Mouse (Mus musculus) liver, embryonic 14.5 days (tissue): ENCODE results near the gene Plekhm2. TPM values are rescaled to one million over a fixed set of nuclear protein-coding genes. Genes with fewer than 3 reads are reported as not detected.

ENCODE experiments used
- ATAC-seq: fragments of 200-750 bp; cut with Nextera tagmentation; 2 replicates; pipeline ENCODE4 v1.8.0; 2017; ENCODE audit warnings: moderate number of reproducible peaks, mild to moderate bottlenecking, moderate library complexity; ENCODE audit not compliant: insufficient read depth
- DNase-seq, 3 experiments: peaks; one replicate each; pipeline ENCODE4 v3.0.0-alpha.2; 2012 to 2013; ENCODE audit warnings: low read depth in 3 of 3, low spot score in 3 of 3
- H3K27ac ChIP-seq: fragments of 300-500 bp; sonication (generic); 2 replicates; pipeline ENCODE4 v1.5.1; 2014; ENCODE audit warnings: moderate library complexity, mild to moderate bottlenecking, control low read depth, inconsistent platforms
- H3K27me3 ChIP-seq: fragments of 300-500 bp; sonication (generic); 2 replicates; pipeline ENCODE4 v1.6.1; 2014; ENCODE audit warnings: mild to moderate bottlenecking, low read length, moderate library complexity; ENCODE audit not compliant: control insufficient read depth, insufficient read depth
- H3K36me3 ChIP-seq: fragments of 300-500 bp; sonication (generic); replicated peaks from 2 replicates; pipeline ENCODE4 v1.6.1; 2014; ENCODE audit warnings: low read depth; ENCODE audit not compliant: control insufficient read depth, insufficient read depth
- H3K4me1 ChIP-seq, 2 experiments: fragments of 200-500 bp in 1 of 2; fragments of 300-500 bp in 1 of 2; sonication (generic) in 1 of 2; replicated peaks; 2 replicates each; pipeline ENCODE4 v1.6.1; 2012 to 2014; ENCODE audit warnings: antibody characterized with exemption in 1 of 2, inconsistent platforms in 1 of 2, low read length in 1 of 2; ENCODE audit not compliant: control insufficient read depth in 2 of 2, insufficient read depth in 2 of 2
- H3K4me2 ChIP-seq: fragments of 300-500 bp; sonication (generic); 2 replicates; pipeline ENCODE4 v1.6.1; 2014; ENCODE audit warnings: low read depth, mild to moderate bottlenecking, control low read depth, moderate library complexity
- H3K4me3 ChIP-seq, 2 experiments: fragments of 200-500 bp in 1 of 2; fragments of 300-500 bp in 1 of 2; sonication (generic) in 1 of 2; 2 replicates each; pipeline ENCODE4 v1.5.1; 2012 to 2014; ENCODE audit warnings: low read depth in 2 of 2, low read length in 2 of 2, mild to moderate bottlenecking in 2 of 2, control low read depth in 1 of 2, inconsistent platforms in 1 of 2, moderate library complexity in 1 of 2; ENCODE audit not compliant: insufficient read depth in 1 of 2
- H3K9ac ChIP-seq: fragments of 300-500 bp; sonication (generic); replicated peaks from 2 replicates; pipeline ENCODE4 v1.6.1; 2014; ENCODE audit warnings: mild to moderate bottlenecking, control low read depth, moderate library complexity
- H3K9me3 ChIP-seq: fragments of 300-500 bp; sonication (generic); 2 replicates; pipeline ENCODE4 v1.6.1; 2016; ENCODE audit warnings: low read length, mixed read lengths; ENCODE audit not compliant: control insufficient read depth
- CTCF ChIP-seq: IDR thresholded peaks from 2 replicates; pipeline ENCODE4 v1.5.1; 2016; ENCODE audit warnings: antibody characterized with exemption, low read depth, control low read depth
- EP300 ChIP-seq: IDR thresholded peaks from 2 replicates; pipeline ENCODE4 v1.6.1; 2016; ENCODE audit warnings: antibody characterized with exemption, low read depth
- WGBS: fragments of 180-500 bp; shearing (Covaris S2); extraction: QIAGEN DNeasy Blood & Tissue Kit; methylation state at CpG from one replicate; pipeline ENCODE4 v1.1.7; 2014; ENCODE audit not compliant: insufficient replicate concordance; 5-methylcytosine and 5-hydroxymethylcytosine counted together
- polyA plus RNA-seq, 2 experiments: library from polyadenylated mRNA; depleted of rRNA in 1 of 2; stranded (reverse) in 1 of 2; unstranded in 1 of 2; fragments of >200 nt; fragmentation: Nextera tagmentation in 1 of 2; extraction: Ambion mirVana in 1 of 2; gene quantifications; 2 replicates each; pipeline versions ENCODE4 v1.2.1 to v1.2.3; 2012 to 2014

The Plekhm2 gene
- polyA plus RNA-seq, 2 experiments = 0.33 to 4.5 TPM

DNA sequence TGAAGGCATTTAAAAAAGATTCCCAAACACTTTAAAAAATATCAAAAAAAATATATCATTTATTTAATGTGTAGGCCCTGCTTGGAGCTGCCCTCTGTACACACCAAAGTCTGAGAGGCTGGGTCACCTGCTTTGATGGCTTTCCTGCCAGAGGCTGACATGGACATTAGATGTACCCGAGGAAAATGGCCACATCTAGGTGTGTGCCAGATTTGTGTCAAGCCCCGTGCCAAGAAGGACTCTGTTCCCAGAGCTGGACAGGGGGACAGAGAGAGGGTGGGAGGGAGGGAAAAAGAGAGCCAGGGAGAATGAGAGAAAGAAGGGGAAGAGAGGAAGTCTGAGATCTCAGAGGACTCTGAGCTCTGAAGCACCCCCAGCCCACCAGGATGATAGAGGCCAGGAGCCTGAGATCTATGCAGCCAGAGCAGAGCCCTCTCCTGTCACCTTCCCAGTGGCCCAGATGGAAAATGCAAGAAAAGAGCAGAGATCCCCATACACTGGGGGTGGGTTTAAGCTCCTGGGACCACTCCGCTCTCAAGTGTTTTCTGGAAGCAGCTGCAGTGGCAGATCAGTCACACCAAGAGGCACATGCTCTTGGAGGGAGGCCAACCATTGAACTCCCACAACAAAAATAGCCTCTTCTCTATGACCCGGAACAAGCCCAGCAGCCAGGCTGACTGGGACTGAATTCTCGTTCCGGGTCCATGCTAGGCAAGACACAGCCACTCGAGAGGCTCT is 21.4 kb downstream of the Plekhm2 start:
- H3K36me3 ChIP-seq = no peaks in the 10 kb centered on the region
- H3K4me3 ChIP-seq = no peak overlapping the region
- H3K27me3 ChIP-seq = no peaks in the 10 kb centered on the region
- ATAC-seq = no peak
- WGBS = 69% methylated on average over 7 of the region's 7 CpGs
- TF ChIP-seq CTCF (no peak), EP300 (no peak)
- H3K4me2 ChIP-seq = no peak overlapping the region
- no peaks in the 10 kb centered on the region for H3K9me3 ChIP-seq
- H3K9ac ChIP-seq = no peak overlapping the region
- H3K27ac ChIP-seq = no peak overlapping the region
- no peak for DNase-seq
- no peaks in the 10 kb centered on the region for H3K4me1 ChIP-seq

- ATAC-seq (no peak), DNase-seq (no peak)
- H3K36me3 ChIP-seq = no peaks in the 10 kb centered on the region; the same call in 1 of the 2 replicates
- no peaks in the 10 kb centered on the region for H3K4me1 ChIP-seq
- 82% methylated on average over 25 of the region's 25 CpGs for WGBS
- no peak overlapping the region for H3K4me3 ChIP-seq
- TF ChIP-seq CTCF (no peak), EP300 (no peak)
- H3K9me3 ChIP-seq = no peaks in the 10 kb centered on the region
- no peak overlapping the region for H3K4me2 ChIP-seq
- no peak overlapping the region for H3K27ac ChIP-seq
- no peaks in the 10 kb centered on the region for H3K27me3 ChIP-seq
- H3K9ac ChIP-seq = no peak overlapping the region
Observed at GRCm38 (mm10) chr4:141641961-141642811, 22.5 kb downstream of the Plekhm2 start.

DNA sequence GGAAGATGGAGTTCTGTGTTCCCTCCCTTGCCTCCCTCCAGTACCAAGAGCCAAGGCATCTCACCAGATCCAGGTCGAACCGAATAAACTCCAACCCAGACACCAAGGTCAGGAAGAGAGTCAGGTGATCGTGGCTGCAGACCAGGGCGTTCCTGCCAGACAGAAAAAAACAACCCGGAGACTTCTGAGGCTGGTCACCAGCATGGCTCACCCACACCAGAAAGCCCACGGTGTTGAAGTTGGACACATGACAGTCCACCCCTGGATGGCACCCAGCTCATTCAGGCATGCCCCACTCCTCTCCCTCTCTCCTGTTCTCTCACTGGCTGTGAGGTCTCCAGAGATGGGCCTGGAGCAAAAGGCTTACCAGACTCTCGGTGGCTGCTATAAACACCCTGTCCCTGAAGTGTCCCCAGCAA is 23.3 kb downstream of the Plekhm2 start:
- Histone ChIP-seq H3K36me3 (no peaks in the 10 kb centered on the region; the same call in 1 of the 2 replicates), H3K27me3 (no peaks in the 10 kb centered on the region), H3K4me3 (no peak overlapping the region), H3K9me3 (no peaks in the 10 kb centered on the region), H3K9ac (no peak overlapping the region), H3K4me2 (no peak overlapping the region), H3K27ac (no peak overlapping the region), H3K4me1 (no peaks in the 10 kb centered on the region)
- 81% methylated on average over 7 of the region's 7 CpGs for WGBS
- no peak for DNase-seq
- ATAC-seq = no peak
- TF ChIP-seq EP300 = no peak
- TF ChIP-seq CTCF = no peak

DNA sequence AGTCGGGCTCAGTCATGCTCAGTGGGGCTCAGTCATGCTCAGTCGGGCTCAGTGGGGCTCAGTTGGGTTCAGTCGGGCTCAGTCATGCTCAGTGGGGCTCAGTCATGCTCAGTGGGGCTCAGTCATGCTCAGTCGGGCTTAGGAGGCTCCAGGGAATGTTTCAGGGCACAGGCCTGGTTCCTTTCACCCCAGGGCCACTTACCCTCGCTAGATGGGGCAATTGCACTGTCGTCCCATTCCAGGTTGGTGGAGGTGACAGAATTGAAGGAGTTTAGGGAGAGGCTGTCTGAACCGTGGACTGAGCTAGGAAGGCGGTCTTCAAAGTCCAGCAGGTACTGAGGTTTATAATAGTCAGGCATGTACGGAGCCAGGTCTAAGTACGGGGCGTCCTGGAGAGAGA is 25.2 kb downstream of the Plekhm2 start:
- no peak overlapping the region for H3K27ac ChIP-seq
- 56% methylated on average over 11 of the region's 11 CpGs for WGBS
- H3K9me3 ChIP-seq = no peaks in the 10 kb centered on the region
- H3K9ac ChIP-seq = no peak overlapping the region
- H3K4me1 ChIP-seq = no peaks in the 10 kb centered on the region
- H3K4me3 ChIP-seq = no peak overlapping the region
- no peaks in the 10 kb centered on the region; the same call in 1 of the 2 replicates for H3K36me3 ChIP-seq
- H3K27me3 ChIP-seq = no peaks in the 10 kb centered on the region
- no peak overlapping the region for H3K4me2 ChIP-seq
- TF ChIP-seq EP300 (no peak), CTCF (no peak)
- DNase-seq = no peak
- ATAC-seq = no peak

DNA sequence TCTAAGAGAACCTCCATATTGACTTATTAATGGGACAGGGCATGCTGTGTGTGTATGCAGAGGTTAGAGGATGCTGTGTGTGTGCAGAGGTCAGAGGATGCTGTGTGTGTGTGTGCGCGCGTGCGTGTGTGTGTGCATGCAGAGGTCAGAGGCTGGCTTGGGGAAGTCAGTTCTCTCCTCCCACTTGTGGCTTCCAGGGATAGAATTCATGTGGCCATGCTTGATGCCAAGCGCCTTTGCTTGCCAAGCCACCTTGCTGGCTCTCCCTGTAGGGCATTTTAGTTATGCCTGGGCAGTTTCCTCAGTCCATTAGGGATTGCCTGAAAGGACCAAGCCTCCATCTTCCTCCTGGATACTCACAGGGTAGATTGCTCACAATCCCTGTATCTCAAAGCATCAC is 28.0 kb downstream of the Plekhm2 start:
- H3K4me1 ChIP-seq = no peaks in the 10 kb centered on the region
- 80% methylated on average over 5 of the region's 5 CpGs for WGBS
- no peaks in the 10 kb centered on the region for H3K9me3 ChIP-seq
- DNase-seq = no peak
- H3K27ac ChIP-seq = no peak overlapping the region
- H3K4me2 ChIP-seq = no peak overlapping the region
- no peak overlapping the region for H3K4me3 ChIP-seq
- H3K27me3 ChIP-seq = no peaks in the 10 kb centered on the region
- H3K36me3 ChIP-seq = no peaks in the 10 kb centered on the region; the same call in none of the 2 replicates
- no peak for ATAC-seq
- TF ChIP-seq CTCF (no peak), EP300 (no peak)
- H3K9ac ChIP-seq = no peak overlapping the region
